Mouse (Mus musculus) adrenal gland, postnatal 14 days (tissue): Measurements from ENCODE around the gene Map3k11. TPM values are rescaled to one million over a fixed set of nuclear protein-coding genes. Genes with fewer than 3 reads are reported as not detected.
A peak's percentile ranks its signal among the peaks of the same experiment; 100 is the strongest.

Source experiments
- DNase-seq: peaks from one replicate; pipeline ENCODE4 v3.0.0; 2021; ENCODE audit warnings: mixed read lengths
- microRNA-seq, 2 experiments: library from miRNA; unstranded; fragments of <30 nt; microRNA quantifications; one replicate each; pipeline ENCODE4 v1.2.0; 2021
- total RNA-seq: library from RNA; stranded (reverse); gene quantifications from 2 replicates; pipeline ENCODE4 v1.2.3, GENCODE M21; 2021

Map3k11 gene
- total RNA-seq, 1 experiment from 2014 or later = 50.4 TPM

GRCm38 (mm10) chr19:5731264-5731978 lies 42.9 kb downstream of the Map3k11 start:
- DNase-seq = peak; percentile 96

- no peak for DNase-seq
Observed at GRCm38 (mm10) chr19:5734325-5734724, 45.8 kb downstream of the Map3k11 start.

- no peak for DNase-seq
Observed at GRCm38 (mm10) chr19:5739446-5739845, 50.9 kb downstream of the Map3k11 start.

- peak; percentile 87 for DNase-seq
Observed at GRCm38 (mm10) chr19:5740320-5741317, 52.1 kb downstream of the Map3k11 start, which contains the start of gene Ltbp3. Ltbp3 (plus strand) TSS chr19:5740904.

GRCm38 (mm10) chr19:5741641-5742240 lies 53.2 kb downstream of the Map3k11 start:
- DNase-seq = peak; percentile 92

- peak; percentile 59 for DNase-seq
Observed at GRCm38 (mm10) chr19:5742241-5742641, 53.7 kb downstream of the Map3k11 start.

- peak; percentile 80 for DNase-seq
Observed at GRCm38 (mm10) chr19:5743576-5743975, 55.0 kb downstream of the Map3k11 start.

GRCm38 (mm10) chr19:5745756-5746710 lies 57.5 kb downstream of the Map3k11 start:
- DNase-seq = peak; percentile 89

DNA sequence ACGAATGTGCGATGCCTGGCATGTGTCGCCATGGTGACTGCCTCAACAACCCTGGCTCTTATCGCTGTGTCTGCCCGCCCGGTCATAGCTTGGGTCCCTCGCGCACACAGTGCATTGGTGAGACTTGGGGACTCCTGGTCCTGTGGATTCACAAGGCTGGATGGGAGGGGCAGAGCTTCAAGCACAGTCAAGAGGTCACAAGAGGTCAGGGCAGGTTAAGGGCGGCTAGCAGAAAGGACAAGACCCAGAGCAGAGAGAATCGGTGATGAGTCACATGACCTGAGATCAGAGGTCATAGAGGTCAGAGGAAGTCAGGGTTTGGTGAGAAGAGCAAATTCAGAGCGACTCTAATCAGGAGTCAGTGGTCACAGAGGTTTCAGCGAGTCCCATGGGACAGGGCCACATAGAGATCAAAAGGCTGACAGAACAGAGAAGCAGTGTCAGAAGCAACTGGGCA lies 58.4 kb downstream of the Map3k11 start:
- DNase-seq = no peak

GRCm38 (mm10) chr19:5749476-5749875 lies 60.9 kb downstream of the Map3k11 start:
- DNase-seq = peak; percentile 80

DNA sequence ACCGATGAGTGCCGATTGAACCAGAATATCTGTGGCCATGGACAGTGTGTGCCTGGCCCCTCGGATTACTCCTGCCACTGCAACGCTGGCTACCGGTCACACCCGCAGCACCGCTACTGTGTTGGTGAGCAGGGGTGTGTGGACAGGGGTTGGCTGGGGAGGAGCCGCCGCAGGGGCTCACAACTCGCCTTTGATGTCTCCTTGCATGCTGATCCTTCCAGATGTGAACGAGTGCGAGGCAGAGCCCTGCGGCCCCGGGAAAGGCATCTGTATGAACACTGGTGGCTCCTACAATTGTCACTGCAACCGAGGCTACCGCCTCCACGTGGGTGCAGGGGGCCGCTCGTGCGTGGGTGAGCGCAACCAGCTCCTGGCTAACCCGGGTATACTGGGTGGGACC lies 62.4 kb downstream of the Map3k11 start:
- DNase-seq = no peak

GRCm38 (mm10) chr19:5751742-5752141 lies 63.2 kb downstream of the Map3k11 start:
- peak; percentile 90 for DNase-seq

Small RNA genes lying within 50 kb of the gene (microRNA-seq; reads per million reads assigned to microRNA genes)
- 0 to 1.3 reads per million in 2 experiments for gene Mir6987

Other genes with a start within 250 kb of the Map3k11 start
- gene Fosl1, start 241.2 kb upstream of the Map3k11 start, total RNA-seq = 0.98 and 1.1 TPM in 2 replicates
- 8.8 and 11.2 TPM in 2 replicates for gene Ccdc85b, start 230.8 kb upstream of the Map3k11 start, total RNA-seq
- 70.8 and 92.6 TPM in 2 replicates for gene Fibp, start 228.1 kb upstream of the Map3k11 start, total RNA-seq
- 0.85 and 4.2 TPM in 2 replicates for gene Ctsw, start 220.2 kb upstream of the Map3k11 start, total RNA-seq
- 42.5 and 45.9 TPM in 2 replicates for gene Efemp2, start 214.8 kb upstream of the Map3k11 start, total RNA-seq
- 22.3 and 28.6 TPM in 2 replicates for gene Mus81, start 200.3 kb upstream of the Map3k11 start, total RNA-seq
- 640 and 706 TPM in 2 replicates for gene Cfl1, start 198.3 kb upstream of the Map3k11 start, total RNA-seq
- 1.0 and 2.2 TPM in 2 replicates for gene 1700020D05Rik, start 185.0 kb upstream of the Map3k11 start, total RNA-seq
- 10.4 and 11.8 TPM in 2 replicates for gene Snx32, start 178.2 kb upstream of the Map3k11 start, total RNA-seq
- not detected in 2 replicates for gene Ovol1, start 128.1 kb upstream of the Map3k11 start, total RNA-seq
- 7.3 and 8.0 TPM in 2 replicates for gene Ap5b1, start 120.7 kb upstream of the Map3k11 start, total RNA-seq
- gene Rnaseh2c, start 86.9 kb upstream of the Map3k11 start, total RNA-seq = 106 and 113 TPM in 2 replicates
- 54.8 and 62.0 TPM in 2 replicates for gene Kat5, start 78.5 kb upstream of the Map3k11 start, total RNA-seq
- 60.7 and 65.1 TPM in 2 replicates for gene Rela, start 51.3 kb upstream of the Map3k11 start, total RNA-seq
- gene Sipa1, start 25.0 kb upstream of the Map3k11 start, total RNA-seq = 56.4 and 64.0 TPM in 2 replicates
- 75.1 and 78.4 TPM in 2 replicates for gene Pcnx3, start 166 bp downstream of the Map3k11 start, total RNA-seq
- not detected in 2 replicates for gene Kcnk7, start 15.6 kb downstream of the Map3k11 start, total RNA-seq
- gene Ehbp1l1, start 37.6 kb downstream of the Map3k11 start, total RNA-seq = 29.1 and 29.3 TPM in 2 replicates
- gene Fam89b, start 40.9 kb downstream of the Map3k11 start, total RNA-seq = 41.3 and 50.4 TPM in 2 replicates
- 212 and 214 TPM in 2 replicates for gene Ltbp3, start 52.2 kb downstream of the Map3k11 start, total RNA-seq
- gene Scyl1, start 82.7 kb downstream of the Map3k11 start, total RNA-seq = 87.4 and 92.1 TPM in 2 replicates
- gene Frmd8, start 186.5 kb downstream of the Map3k11 start, total RNA-seq = 26.0 and 34.5 TPM in 2 replicates
- gene Slc25a45, start 189.1 kb downstream of the Map3k11 start, total RNA-seq = 14.7 and 16.5 TPM in 2 replicates
- gene Tigd3, start 205.4 kb downstream of the Map3k11 start, total RNA-seq = 1.4 and 1.7 TPM in 2 replicates
- gene Dpf2, start 224.3 kb downstream of the Map3k11 start, total RNA-seq = 118 and 119 TPM in 2 replicates
- 9.6 and 9.7 TPM in 2 replicates for gene Cdc42ep2, start 236.1 kb downstream of the Map3k11 start, total RNA-seq